Mouse (Mus musculus) heart, adult 2 months (tissue): ENCODE measurements around the gene Serpinh1. TPM values are rescaled to one million over a fixed set of nuclear protein-coding genes. Genes with fewer than 3 reads are reported as not detected.
A peak's percentile ranks its signal among the peaks of the same experiment; 100 is the strongest.

Source experiments
- DNase-seq, 2 experiments: peaks; one replicate each; pipeline ENCODE4 v3.0.0; 2021
- H3K27ac ChIP-seq: fragments of 200-600 bp; 2 replicates; pipeline ENCODE4 v1.8.1; 2022
- H3K27me3 ChIP-seq: fragments of 200-500 bp; 2 replicates; pipeline ENCODE4 v1.6.1; 2012; ENCODE audit warnings: mild to moderate bottlenecking, low read length, inconsistent platforms, mixed read lengths; ENCODE audit not compliant: control insufficient read depth, insufficient read depth
- H3K36me3 ChIP-seq: fragments of 200-500 bp; 2 replicates; pipeline ENCODE4 v1.6.1; 2012; ENCODE audit warnings: low read length, inconsistent platforms; ENCODE audit not compliant: control insufficient read depth, insufficient read depth
- H3K4me1 ChIP-seq: fragments of 200-500 bp; 2 replicates; pipeline ENCODE4 v1.6.1; 2011; ENCODE audit warnings: low read length; ENCODE audit not compliant: control insufficient read depth, insufficient read depth
- H3K4me3 ChIP-seq: fragments of 200-600 bp; 2 replicates; pipeline ENCODE4 v1.8.1; 2022
- H3K79me2 ChIP-seq: fragments of 200-500 bp; replicated peaks from 2 replicates; pipeline ENCODE4 v1.6.1; 2012; ENCODE audit warnings: mild to moderate bottlenecking, inconsistent platforms, low read length, moderate library complexity, mixed read lengths; ENCODE audit not compliant: control insufficient read depth, insufficient read depth
- H3K9ac ChIP-seq: fragments of 200-500 bp; 2 replicates; pipeline ENCODE4 v1.6.1; 2012; ENCODE audit warnings: low read depth, mild to moderate bottlenecking, control low read depth, inconsistent platforms, low read length, mixed read lengths
- CTCF ChIP-seq: fragments of 200-600 bp; IDR thresholded peaks from 2 replicates; pipeline ENCODE4 v1.8.1; 2022; ENCODE audit warnings: antibody characterized with exemption, mild to moderate bottlenecking, moderate library complexity
- EP300 ChIP-seq: fragments of 200-500 bp; IDR thresholded peaks from 2 replicates; pipeline ENCODE4 v1.6.1; 2011; ENCODE audit warnings: low read depth, low read length, control low read depth; ENCODE audit not compliant: insufficient read depth
- POLR2A ChIP-seq: fragments of 200-500 bp; IDR thresholded peaks from 2 replicates; pipeline ENCODE4 v1.6.1; 2011; ENCODE audit warnings: mild to moderate bottlenecking, low read depth, low read length, control low read depth; ENCODE audit not compliant: insufficient read depth
- WGBS: fragments of 180-500 bp; shearing (Covaris S2); methylation state at CpG from one replicate; pipeline ENCODE4 v1.1.7; 2018; 5-methylcytosine and 5-hydroxymethylcytosine counted together
- intact Hi-C: fragments of 180-260 bp; cut with DNase I; formaldehyde crosslinking; loops from one replicate; pipeline ENCODE4 v1.15.1; 2025
- long read RNA-seq: library from polyadenylated mRNA; stranded (forward); transcript quantifications from one replicate; pipeline ENCODE4 v2.0.0, GENCODE M21; 2021
- polyA plus RNA-seq: library from polyadenylated mRNA; depleted of rRNA; stranded (reverse); fragments of >200 nt; gene quantifications from 2 replicates; pipeline ENCODE4 v1.2.3, GENCODE M21; 2012; rRNA removed
- total RNA-seq, 2 experiments: library from RNA; stranded (reverse); gene quantifications; 2 replicates each; pipeline ENCODE4 v1.2.3; 2021

The Serpinh1 gene
- total RNA-seq = 100 to 1,000 TPM; 214 to 275 TPM
- 193 and 266 TPM in 2 replicates for polyA plus RNA-seq
- long read RNA-seq, transcript Serpinh1-201 (5 exons, 2,215 nt) = major isoform, 381 of 468 reads
- long read RNA-seq, transcript Serpinh1-202 (5 exons, 2,274 nt) = minor isoform, 9 of 468 reads
- long read RNA-seq, partial matches to known transcripts = 10 of 468 reads
- long read RNA-seq, other reads (novel, unspliced or antisense) = 68 of 468 reads

DNA sequence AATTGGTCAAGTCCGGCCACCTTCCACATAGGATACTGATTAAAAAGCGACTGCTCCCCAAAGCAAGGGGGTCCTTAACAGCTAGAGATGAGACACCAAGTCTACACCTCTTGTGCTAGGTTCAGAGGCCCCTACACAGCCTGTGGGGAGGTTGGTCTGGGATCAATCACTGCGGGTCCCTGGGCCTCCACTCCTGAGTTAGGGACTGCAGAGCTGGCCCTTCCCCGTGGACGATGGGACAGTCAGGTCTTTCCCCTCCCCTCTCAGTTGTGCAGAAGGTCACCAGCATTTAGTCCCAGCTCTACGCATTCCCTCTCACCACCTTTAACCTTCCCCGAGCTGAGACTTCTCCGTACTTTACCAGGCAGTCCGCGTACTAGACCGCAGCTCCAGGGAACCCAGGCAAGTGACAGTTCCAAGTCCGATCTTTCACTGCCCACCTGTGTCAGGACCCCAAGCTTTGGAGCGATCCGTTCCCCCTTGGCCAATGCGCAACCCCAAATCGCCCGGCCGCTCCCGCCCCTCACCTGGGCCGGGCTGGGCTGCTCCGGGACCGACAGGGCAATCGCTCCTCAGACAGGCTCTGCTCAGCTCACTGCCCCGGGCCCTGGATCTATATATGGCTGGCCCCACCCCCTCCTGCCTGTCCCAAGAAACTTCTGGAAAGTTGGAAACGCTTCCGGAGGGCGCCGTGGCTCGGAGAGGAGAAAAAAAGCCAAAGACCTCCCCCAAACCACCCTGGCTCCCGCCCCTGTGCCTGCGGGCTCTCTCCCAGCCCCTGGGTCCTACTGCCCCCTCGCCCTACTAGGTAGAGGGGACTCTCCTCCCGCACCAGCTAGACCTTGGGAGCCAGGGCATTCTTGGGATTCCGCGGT, at the start of gene Serpinh1:
Serpinh1 (minus strand) TSS at position 714 of the 875 bp plus-strand sequence.
- peaks cover 37% of the 10 kb centered on the region for H3K4me1 ChIP-seq
- H3K4me3 ChIP-seq = peak within 1 kb of the TSS; percentile 89
- 3% methylated on average over 35 of the region's 35 CpGs for WGBS

DNA sequence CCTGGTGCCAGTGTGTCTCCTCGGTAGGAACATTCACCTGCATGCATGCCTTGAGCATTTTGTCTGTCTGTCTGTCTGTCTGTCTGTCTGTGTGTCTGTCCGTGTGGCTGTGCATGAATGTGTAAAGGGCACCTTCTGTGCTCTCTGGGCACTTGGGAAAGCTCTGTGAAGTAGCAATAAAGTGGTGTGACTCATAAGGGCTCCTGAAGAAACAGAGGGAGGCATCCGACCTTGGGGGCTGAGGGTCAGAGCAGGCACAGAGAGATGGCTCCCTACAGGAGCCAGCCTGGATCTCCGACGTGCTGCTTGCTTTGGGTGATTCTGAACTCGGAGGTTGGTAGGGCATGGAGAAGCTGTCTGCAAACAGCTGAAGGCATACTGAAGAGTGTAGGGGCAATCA, 49.4 kb upstream of the Serpinh1 start:
- 81% methylated on average over 6 of the region's 6 CpGs for WGBS
- Histone ChIP-seq H3K27ac (no peak overlapping the region), H3K4me3 (no peak overlapping the region), H3K4me1 (peaks cover 16% of the 10 kb centered on the region), H3K9ac (no peak overlapping the region), H3K79me2 (no peaks in the 10 kb centered on the region), H3K27me3 (no peaks in the 10 kb centered on the region), H3K36me3 (no peaks in the 10 kb centered on the region)
- TF ChIP-seq EP300 = no peak
- intact Hi-C loops = no loop called here
- no peak for DNase-seq

More for the DNA sequence above, at the start of gene Serpinh1:
- peak; percentile 93 for DNase-seq
- intact Hi-C loops = loop anchor here (5.0 kb wide), 1 partner anchor 1775 kb away; the partner anchor contains the start of genes Aamdc and Rsf1
- TF ChIP-seq EP300 (peak; percentile 63; the same call in 1 of the 2 replicates), POLR2A (peak; percentile 97), CTCF (no peak)
- Histone ChIP-seq H3K79me2 (peaks cover 5% of the 10 kb centered on the region; the same call in 1 of the 2 replicates), H3K27me3 (no peaks in the 10 kb centered on the region), H3K9ac (peak within 1 kb of the TSS; percentile 96), H3K36me3 (peaks cover 10% of the 10 kb centered on the region), H3K27ac (peak within 1 kb of the TSS; percentile 99)

DNA sequence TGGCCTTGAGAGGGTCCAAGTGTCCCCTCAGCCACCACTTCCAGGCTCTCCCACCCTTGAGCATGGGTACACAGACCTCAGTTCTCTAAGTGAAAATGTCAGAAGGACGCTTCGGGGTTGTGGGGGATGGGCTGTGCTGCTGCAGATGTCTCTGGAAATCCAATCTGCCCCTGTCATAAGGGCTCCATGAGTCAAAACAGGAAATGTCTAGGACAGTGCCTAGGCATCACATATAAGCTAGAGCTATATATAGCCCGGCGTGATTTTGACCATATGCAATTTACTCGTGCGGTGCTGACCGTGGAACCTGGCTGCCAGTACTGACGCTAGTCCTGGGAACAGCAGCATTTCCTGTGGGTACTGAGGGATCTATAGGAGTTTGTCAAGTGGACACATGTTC, 48.3 kb upstream of the Serpinh1 start:
- no peak overlapping the region; the same call in 1 of the 2 replicates for H3K27ac ChIP-seq
- DNase-seq = no peak
- 36% methylated on average over 8 of the region's 8 CpGs for WGBS

DNA sequence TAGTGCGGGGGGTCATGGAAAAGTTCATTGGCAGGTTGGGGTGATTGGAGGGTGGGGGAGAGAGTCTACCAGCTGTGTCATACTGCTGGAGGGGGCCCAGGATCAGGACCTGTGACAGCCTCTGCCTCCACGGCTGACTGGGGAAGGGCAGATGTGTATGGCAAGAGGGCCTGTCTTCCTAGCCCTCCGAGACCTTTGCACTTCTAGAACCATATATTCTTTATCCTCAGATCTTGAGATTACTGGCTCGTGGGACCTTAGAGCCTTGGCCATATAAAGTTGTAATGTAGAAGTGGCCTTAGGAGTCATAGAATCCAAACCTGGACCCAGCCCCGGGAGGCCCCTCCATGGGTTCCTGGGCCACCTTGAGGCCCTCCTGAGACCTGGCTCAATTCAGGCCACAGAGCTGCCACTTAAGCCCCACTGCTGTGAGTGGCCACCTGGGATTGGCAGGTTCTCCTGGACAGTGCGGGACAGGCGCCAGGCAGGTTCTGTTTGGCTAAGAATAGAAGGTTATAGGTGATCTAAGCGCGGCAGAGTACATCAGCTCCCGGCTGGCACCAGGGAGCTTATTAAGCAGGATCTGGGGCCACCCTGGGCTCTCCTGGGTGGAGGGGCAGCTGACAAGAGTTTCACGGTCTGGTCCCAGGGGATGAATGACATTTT, 44.1 kb upstream of the Serpinh1 start:
- WGBS = 56% methylated on average over 11 of the region's 11 CpGs
- TF ChIP-seq POLR2A = no peak
- TF ChIP-seq EP300 = no peak
- no peak for TF ChIP-seq CTCF
- H3K27ac ChIP-seq = peak overlapping the region; percentile 33
- H3K4me3 ChIP-seq = no peak overlapping the region
- H3K36me3 ChIP-seq = no peaks in the 10 kb centered on the region
- H3K79me2 ChIP-seq = no peaks in the 10 kb centered on the region
- H3K27me3 ChIP-seq = no peaks in the 10 kb centered on the region
- H3K4me1 ChIP-seq = peaks cover 6% of the 10 kb centered on the region
- peak in 1 of 2 experiments; percentile 64 for DNase-seq
- H3K9ac ChIP-seq = no peak overlapping the region
- intact Hi-C loops = no loop called here

More for the DNA sequence above, 48.3 kb upstream of the Serpinh1 start:
- intact Hi-C loops = no loop called here
- H3K9ac ChIP-seq = no peak overlapping the region
- no peaks in the 10 kb centered on the region for H3K27me3 ChIP-seq
- H3K36me3 ChIP-seq = no peaks in the 10 kb centered on the region
- no peaks in the 10 kb centered on the region for H3K79me2 ChIP-seq
- H3K4me1 ChIP-seq = peaks cover 13% of the 10 kb centered on the region
- no peak overlapping the region for H3K4me3 ChIP-seq
- no peak for TF ChIP-seq EP300

DNA sequence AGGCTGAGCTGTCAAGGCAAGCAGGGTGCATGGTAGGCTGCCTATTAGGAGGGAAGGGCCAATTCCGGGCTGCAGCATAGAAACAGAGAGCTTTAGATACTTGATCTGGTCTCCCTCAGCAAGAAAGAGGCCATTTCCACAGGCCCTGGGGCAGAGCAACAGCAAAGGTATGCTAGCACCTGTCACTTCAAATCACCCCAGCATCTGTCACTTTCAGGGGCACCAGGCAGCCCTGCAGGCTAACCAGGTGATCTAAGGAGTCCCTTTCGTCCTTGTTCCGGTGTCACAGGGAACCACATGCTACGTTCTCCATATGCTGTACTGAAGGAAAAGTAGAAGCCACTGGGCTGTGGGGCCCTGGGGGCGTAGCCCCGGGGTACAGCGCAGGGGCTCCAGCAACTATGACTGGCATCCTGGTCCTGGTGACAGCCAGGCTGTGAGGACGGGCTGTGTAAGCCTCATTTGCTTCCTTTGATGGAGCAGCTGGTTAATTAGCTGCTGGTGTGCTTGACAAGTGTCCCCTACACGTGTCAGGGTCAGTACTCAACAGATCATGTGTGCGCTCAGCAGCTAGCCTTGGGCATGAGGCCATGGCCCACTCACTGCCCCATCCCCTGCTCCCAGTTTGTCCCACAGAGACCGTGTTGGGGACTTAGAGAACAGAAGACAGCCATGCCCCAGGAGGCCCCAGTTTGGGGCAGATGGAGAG, 43.0 kb upstream of the Serpinh1 start:
- Histone ChIP-seq H3K27ac (peak overlapping the region; percentile 33), H3K79me2 (no peaks in the 10 kb centered on the region), H3K36me3 (no peaks in the 10 kb centered on the region), H3K27me3 (no peaks in the 10 kb centered on the region), H3K4me1 (peaks cover 4% of the 10 kb centered on the region), H3K9ac (no peak overlapping the region), H3K4me3 (no peak overlapping the region)
- WGBS = 72% methylated on average over 11 of the region's 11 CpGs
- no peak for DNase-seq
- TF ChIP-seq EP300 (0 out of 2 replicates have a peak, but pooled peaks have one; percentile 40), CTCF (no peak), POLR2A (no peak)
- intact Hi-C loops = no loop called here
